Mouse (Mus musculus) hindbrain, embryonic 12.5 days (tissue): ENCODE data around the gene Scd2. TPM values are rescaled to one million over a fixed set of nuclear protein-coding genes. Genes with fewer than 3 reads are reported as not detected.
"Not testable (repeated sequence)": the region's sequence is repeated elsewhere in the genome, so short reads cannot be mapped to it uniquely, and the experiment has no call there.

Experiments used
- ATAC-seq: fragments of 200-750 bp; cut with Nextera tagmentation; 2 replicates; pipeline ENCODE4 v1.8.0; 2017; ENCODE audit warnings: moderate TSS enrichment; ENCODE audit not compliant: low FRiP score
- H3K27ac ChIP-seq: fragments of 300-500 bp; sonication (generic); 2 replicates; pipeline ENCODE4 v1.5.1; 2016; ENCODE audit warnings: mild to moderate bottlenecking
- H3K27me3 ChIP-seq: fragments of 300-500 bp; sonication (generic); 2 replicates; pipeline ENCODE4 v1.6.1; 2016; ENCODE audit warnings: mild to moderate bottlenecking
- H3K36me3 ChIP-seq: fragments of 300-500 bp; sonication (generic); 2 replicates; pipeline ENCODE4 v1.6.1; 2016; ENCODE audit warnings: mild to moderate bottlenecking
- H3K4me1 ChIP-seq: fragments of 300-500 bp; sonication (generic); 2 replicates; pipeline ENCODE4 v1.6.1; 2016
- H3K4me2 ChIP-seq: fragments of 300-500 bp; sonication (generic); replicated peaks from 2 replicates; pipeline ENCODE4 v1.6.1; 2016; ENCODE audit warnings: mild to moderate bottlenecking
- H3K4me3 ChIP-seq: fragments of 300-500 bp; sonication (generic); 2 replicates; pipeline ENCODE4 v1.5.1; 2016; ENCODE audit warnings: mild to moderate bottlenecking
- H3K9ac ChIP-seq: fragments of 300-500 bp; sonication (generic); 2 replicates; pipeline ENCODE4 v1.6.1; 2016; ENCODE audit warnings: mild to moderate bottlenecking, moderate library complexity
- H3K9me3 ChIP-seq: fragments of 300-500 bp; sonication (generic); replicated peaks from 2 replicates; pipeline ENCODE4 v1.6.1; 2016; ENCODE audit warnings: mild to moderate bottlenecking
- WGBS: fragments of 180-500 bp; shearing (Covaris S2); methylation state at CpG from one replicate; pipeline ENCODE4 v1.1.7; 2016; 5-methylcytosine and 5-hydroxymethylcytosine counted together
- polyA plus RNA-seq: library from polyadenylated mRNA; unstranded; fragments of >200 nt; fragmentation: Nextera tagmentation; extraction: Ambion mirVana; gene quantifications from 2 replicates; pipeline ENCODE4 v1.2.1, GENCODE M21; 2016

Gene Scd2
- polyA plus RNA-seq, 1 experiment from 2014 or later, result 404 TPM

GRCm38 (mm10) chr19:44321631-44322030 lies 28.2 kb downstream of the Scd2 start:
- no peak overlapping the region for H3K4me3 ChIP-seq
- no peaks in the 10 kb centered on the region for H3K4me1 ChIP-seq
- H3K27ac ChIP-seq, result no peak overlapping the region
- H3K36me3 ChIP-seq, result peaks cover 2% of the 10 kb centered on the region; the same call in 1 of the 2 replicates
- H3K4me2 ChIP-seq, result no peak overlapping the region
- H3K27me3 ChIP-seq, result no peaks in the 10 kb centered on the region
- ATAC-seq, result no peak
- peaks cover 4% of the 10 kb centered on the region; the same call in 1 of the 2 replicates for H3K9me3 ChIP-seq
- 93% methylated on average over 2 of the region's 2 CpGs for WGBS
- H3K9ac ChIP-seq, result no peak overlapping the region

- H3K36me3 ChIP-seq, result no peaks in the 10 kb centered on the region
- 92% methylated on average over 2 of the region's 2 CpGs for WGBS
- no peaks in the 10 kb centered on the region for H3K4me1 ChIP-seq
- H3K4me2 ChIP-seq, result no peak overlapping the region
- no peaks in the 10 kb centered on the region for H3K27me3 ChIP-seq
- no peak for ATAC-seq
- no peak overlapping the region for H3K27ac ChIP-seq
- no peak overlapping the region for H3K4me3 ChIP-seq
- peaks cover 4% of the 10 kb centered on the region; the same call in 1 of the 2 replicates for H3K9me3 ChIP-seq
- H3K9ac ChIP-seq, result no peak overlapping the region
Measured at GRCm38 (mm10) chr19:44329566-44329965, 36.1 kb downstream of the Scd2 start.

GRCm38 (mm10) chr19:44331128-44331527 lies 37.7 kb downstream of the Scd2 start:
- not testable (repeated sequence) for H3K27me3 ChIP-seq, H3K4me3 ChIP-seq, H3K27ac ChIP-seq, H3K9me3 ChIP-seq, H3K4me2 ChIP-seq, ATAC-seq, H3K36me3 ChIP-seq, H3K4me1 ChIP-seq, H3K9ac ChIP-seq
- 95% methylated on average over 1 of the region's 1 CpGs for WGBS

GRCm38 (mm10) chr19:44331911-44332310 lies 38.4 kb downstream of the Scd2 start:
- Histone ChIP-seq H3K9me3 (no peaks in the 10 kb centered on the region), H3K9ac (no peak overlapping the region), H3K27ac (no peak overlapping the region), H3K27me3 (no peaks in the 10 kb centered on the region), H3K36me3 (no peaks in the 10 kb centered on the region), H3K4me2 (no peak overlapping the region), H3K4me3 (no peak overlapping the region), H3K4me1 (no peaks in the 10 kb centered on the region)
- 85% methylated on average over 5 of the region's 5 CpGs for WGBS
- ATAC-seq, result no peak

- 71% methylated on average over 8 of the region's 8 CpGs for WGBS
- no peak for ATAC-seq
Measured at GRCm38 (mm10) chr19:44332326-44332725, 38.9 kb downstream of the Scd2 start.

GRCm38 (mm10) chr19:44332833-44333623 lies 39.6 kb downstream of the Scd2 start, which contains the start of gene Scd4:
TSS of gene Scd4 (plus strand) at chr19:44333092.
- no peak for ATAC-seq
- WGBS, result 87% methylated on average over 10 of the region's 10 CpGs
- Histone ChIP-seq H3K27me3 (no peaks in the 10 kb centered on the region), H3K36me3 (no peaks in the 10 kb centered on the region), H3K4me3 (no peak within 1 kb of the TSS), H3K27ac (no peak within 1 kb of the TSS), H3K9ac (no peak within 1 kb of the TSS), H3K4me1 (no peaks in the 10 kb centered on the region), H3K9me3 (no peaks in the 10 kb centered on the region), H3K4me2 (no peak within 1 kb of the TSS)

More at GRCm38 (mm10) chr19:44332326-44332725, 38.9 kb downstream of the Scd2 start:
- no peak overlapping the region for H3K9ac ChIP-seq
- no peaks in the 10 kb centered on the region for H3K27me3 ChIP-seq
- no peaks in the 10 kb centered on the region for H3K9me3 ChIP-seq
- H3K4me2 ChIP-seq, result no peak overlapping the region
- no peak overlapping the region for H3K27ac ChIP-seq
- no peak overlapping the region for H3K4me3 ChIP-seq
- no peaks in the 10 kb centered on the region for H3K4me1 ChIP-seq
- H3K36me3 ChIP-seq, result no peaks in the 10 kb centered on the region

- Histone ChIP-seq H3K4me2 (no peak overlapping the region), H3K36me3 (no peaks in the 10 kb centered on the region), H3K27me3 (no peaks in the 10 kb centered on the region), H3K4me1 (no peaks in the 10 kb centered on the region), H3K9me3 (no peaks in the 10 kb centered on the region), H3K27ac (no peak overlapping the region), H3K9ac (no peak overlapping the region), H3K4me3 (no peak overlapping the region)
- ATAC-seq, result no peak
- 87% methylated on average over 9 of the region's 9 CpGs for WGBS
Measured at GRCm38 (mm10) chr19:44333991-44334390, 40.5 kb downstream of the Scd2 start.

- H3K9me3 ChIP-seq, result no peaks in the 10 kb centered on the region
- no peaks in the 10 kb centered on the region for H3K27me3 ChIP-seq
- H3K27ac ChIP-seq, result no peak overlapping the region
- H3K4me2 ChIP-seq, result no peak overlapping the region
- H3K4me1 ChIP-seq, result no peaks in the 10 kb centered on the region
- H3K36me3 ChIP-seq, result no peaks in the 10 kb centered on the region
- 76% methylated on average over 6 of the region's 6 CpGs for WGBS
- H3K4me3 ChIP-seq, result no peak overlapping the region
- no peak for ATAC-seq
- H3K9ac ChIP-seq, result no peak overlapping the region
Measured at GRCm38 (mm10) chr19:44335876-44336662, 42.6 kb downstream of the Scd2 start.

GRCm38 (mm10) chr19:44349689-44350088 lies 56.2 kb downstream of the Scd2 start:
- 88% methylated on average over 8 of the region's 8 CpGs for WGBS
- no peak overlapping the region for H3K9ac ChIP-seq
- H3K27me3 ChIP-seq, result no peaks in the 10 kb centered on the region
- H3K4me1 ChIP-seq, result no peaks in the 10 kb centered on the region
- ATAC-seq, result no peak
- H3K4me3 ChIP-seq, result no peak overlapping the region
- no peak overlapping the region for H3K27ac ChIP-seq
- H3K4me2 ChIP-seq, result no peak overlapping the region
- no peaks in the 10 kb centered on the region for H3K36me3 ChIP-seq
- no peaks in the 10 kb centered on the region for H3K9me3 ChIP-seq

- Histone ChIP-seq H3K4me1 (no peaks in the 10 kb centered on the region), H3K4me2 (no peak overlapping the region), H3K9ac (no peak overlapping the region), H3K9me3 (no peaks in the 10 kb centered on the region), H3K4me3 (no peak overlapping the region), H3K27ac (no peak overlapping the region), H3K27me3 (no peaks in the 10 kb centered on the region), H3K36me3 (no peaks in the 10 kb centered on the region)
- ATAC-seq, result no peak
- WGBS, result 77% methylated on average over 7 of the region's 7 CpGs
Measured at GRCm38 (mm10) chr19:44351756-44352155, 58.3 kb downstream of the Scd2 start.
